Mouse (Mus musculus): ENCODE measurements around the gene Mpdu1. TPM values are rescaled to one million over a fixed set of nuclear protein-coding genes. Genes with fewer than 3 reads are reported as not detected.

The Mpdu1 gene
- total and polyA plus RNA-seq, 3 experiments: 60.9 to 259 (median 101) TPM

DNA sequence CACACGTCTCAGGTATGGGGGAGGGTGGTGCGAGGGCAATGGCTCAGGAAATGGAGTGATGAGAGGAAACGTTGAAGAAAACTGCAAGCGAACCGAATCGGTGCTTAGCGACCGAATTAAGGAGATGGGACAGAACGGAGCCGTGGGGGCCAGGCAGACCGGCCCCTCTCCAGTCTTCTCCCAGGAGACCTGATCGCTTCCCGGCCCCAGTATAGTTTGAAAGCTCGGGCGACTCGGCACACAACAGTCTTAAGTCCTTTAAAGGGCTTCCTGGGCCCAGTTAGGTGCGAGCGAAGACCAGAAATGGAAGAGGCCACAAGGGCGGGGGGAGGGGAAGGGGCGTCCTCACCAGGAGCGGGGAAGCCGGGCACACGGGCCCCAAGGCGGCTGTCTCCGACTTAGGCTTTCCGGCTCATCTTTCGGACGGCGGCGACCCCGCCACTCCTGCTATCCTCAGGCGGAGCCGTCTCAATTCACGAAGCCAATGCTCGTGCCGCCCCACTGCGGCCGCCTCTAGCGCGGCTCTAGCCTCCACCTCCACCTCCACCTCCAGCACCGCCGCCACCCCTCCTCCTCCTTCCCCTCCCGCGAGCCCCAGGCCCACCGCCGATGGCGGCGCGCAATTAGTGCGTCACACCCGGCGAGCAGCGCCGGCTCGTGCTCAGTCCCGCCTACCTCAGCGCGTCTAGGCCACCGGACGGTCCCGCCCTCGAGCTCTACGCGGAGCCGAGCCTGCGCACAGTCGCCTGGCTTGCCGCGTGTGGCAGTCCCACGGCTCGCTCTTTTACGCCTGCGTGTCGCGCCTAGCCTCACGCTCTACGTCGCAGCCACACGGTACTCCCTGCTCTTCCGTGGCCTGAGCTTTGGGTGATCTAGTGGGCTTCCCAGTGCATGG, 19.1 kb upstream of the Mpdu1 start, which contains the start of gene Senp3:
TSS of gene Senp3 (minus strand) at position 771 of the 895 bp plus-strand sequence.
- Histone ChIP-seq H3K9me3 (replicated peaks; ENCODE audit: insufficient read depth, low read length) (no peaks in the 10 kb centered on the region), H3K4me3 (ENCODE audit: control insufficient read depth in 1 of 2, insufficient read depth in 1 of 2, low read depth in 2 of 2, low read length in 2 of 2) (peak within 1 kb of the TSS; percentile 81 to 92), H3K79me2 (ENCODE audit: control insufficient read depth, insufficient read depth, low read length, poor library complexity) (peaks cover 24% of the 10 kb centered on the region), H3K36me3 (ENCODE audit: control insufficient read depth in 1 of 2, insufficient read depth in 2 of 2, low read length in 2 of 2) (peaks cover 18 to 19% of the 10 kb centered on the region in 2 experiments), H3K9ac (ENCODE audit: control insufficient read depth, low read depth, low read length, poor library complexity, severe bottlenecking) (peak within 1 kb of the TSS; percentile 91), H3K27ac (ENCODE audit: control insufficient read depth, low read depth, low read length) (peak within 1 kb of the TSS; percentile 84), H3K27me3 (ENCODE audit: control insufficient read depth in 1 of 2, insufficient read depth in 2 of 2, low read length in 2 of 2) (no peaks in the 10 kb centered on the region), H3K4me1 (ENCODE audit: control insufficient read depth in 1 of 2, insufficient read depth in 2 of 2, low read length in 2 of 2) (peaks cover 6 to 12% of the 10 kb centered on the region in 2 experiments; a peak in 3 of 4 replicates)
- peak; percentile 99 for DNase-seq (ENCODE audit: low read depth, low spot score)
- TF ChIP-seq RAD21 (IDR thresholded peaks at IDR 0.05; ENCODE audit: low read depth, low read length) (no peak), MXI1 (IDR thresholded peaks at IDR 0.05; ENCODE audit: low read depth, low read length) (peak; percentile 97), GABPA (IDR thresholded peaks at IDR 0.05; ENCODE audit: low read depth, low read length) (no peak), MAZ (IDR thresholded peaks at IDR 0.05; ENCODE audit: low read depth, low read length) (peak; percentile 96; the same call in 1 of the 2 replicates), E2F4 (IDR thresholded peaks at IDR 0.05; ENCODE audit: borderline replicate concordance, low read depth, low read length) (no peak), RCOR1 (IDR thresholded peaks at IDR 0.05; ENCODE audit: low read depth, low read length) (no peak), MYC (IDR thresholded peaks at IDR 0.05; ENCODE audit: low read depth, low read length) (peak; percentile 93), UBTF (IDR thresholded peaks at IDR 0.05; ENCODE audit: borderline replicate concordance, insufficient read depth, low read depth, low read length) (peak; percentile 90; the same call in 1 of the 2 replicates), MYB (IDR thresholded peaks at IDR 0.05; ENCODE audit: low read depth, low read length) (no peak), ZC3H11A (IDR thresholded peaks at IDR 0.05; ENCODE audit: low read depth, low read length) (no peak), KAT2A (conservative IDR thresholded peaks at IDR 0.05; ENCODE audit: low read depth, low read length) (peak; percentile 71; the same call in 1 of the 2 replicates), SMC3 (IDR thresholded peaks at IDR 0.05; ENCODE audit: low read depth, low read length) (0 out of 2 replicates have a peak, but pooled peaks have one; percentile 13), USF1 (IDR thresholded peaks at IDR 0.05; ENCODE audit: low read depth, low read length) (peak; percentile 64), MEF2A (IDR thresholded peaks at IDR 0.05; ENCODE audit: extremely low read depth, insufficient replicate concordance, low read depth, low read length, poor library complexity, severe bottlenecking) (peak; percentile 51; the same call in 1 of the 2 replicates), CHD1 (IDR thresholded peaks at IDR 0.05; ENCODE audit: low read depth, low read length) (no peak), ZMIZ1 (IDR thresholded peaks at IDR 0.05; ENCODE audit: low read depth, low read length) (peak; percentile 95), MAFK (IDR thresholded peaks at IDR 0.05; ENCODE audit: borderline replicate concordance, low read depth, low read length) (no peak), BHLHE40 (IDR thresholded peaks at IDR 0.05; ENCODE audit: borderline replicate concordance, low read depth, low read length) (peak; percentile 65), EP300 (IDR thresholded peaks at IDR 0.05; ENCODE audit: low read depth in 1 of 2, low read length in 2 of 2) (no peak), POLR2AphosphoS5 (IDR thresholded peaks at IDR 0.05; ENCODE audit: borderline replicate concordance, low read depth, low read length) (no peak), NELFE (IDR thresholded peaks at IDR 0.05; ENCODE audit: low read depth, low read length) (peak; percentile 97), MAX (IDR thresholded peaks at IDR 0.05; ENCODE audit: low read length) (peak; percentile 93), TBP (IDR thresholded peaks at IDR 0.05; ENCODE audit: low read depth, low read length) (peak; percentile 50), USF2 (IDR thresholded peaks at IDR 0.05; ENCODE audit: borderline replicate concordance in 1 of 2, insufficient read depth in 1 of 2, low read depth in 1 of 2, low read length in 2 of 2) (no peak), TCF12 (IDR thresholded peaks at IDR 0.05; ENCODE audit: low read depth, low read length) (peak; percentile 72), CHD2 (IDR thresholded peaks at IDR 0.05; ENCODE audit: low read length) (no peak; the same call in 1 of the 2 replicates), ETS1 (IDR thresholded peaks at IDR 0.05; ENCODE audit: low read depth, low read length) (peak; percentile 43; the same call in 1 of the 2 replicates), POLR2A (IDR thresholded peaks at IDR 0.05; ENCODE audit: control insufficient read depth in 1 of 2, insufficient read depth in 1 of 2, low read depth in 1 of 2, low read length in 2 of 2, poor library complexity in 1 of 2) (peak; percentile 86 to 95), ZNF384 (IDR thresholded peaks at IDR 0.05; ENCODE audit: low read depth, low read length) (no peak), POLR2AphosphoS2 (IDR thresholded peaks at IDR 0.05; ENCODE audit: low read length) (peak; percentile 94; the same call in 1 of the 2 replicates), ZKSCAN1 (IDR thresholded peaks at IDR 0.05; ENCODE audit: low read depth, low read length) (no peak), GATA1 (IDR thresholded peaks at IDR 0.05; ENCODE audit: low read depth, low read length) (no peak), ELF1 (IDR thresholded peaks at IDR 0.05; ENCODE audit: low read depth, low read length) (peak; percentile 79), JUND (IDR thresholded peaks at IDR 0.05; ENCODE audit: low read depth, low read length) (no peak), CTCF (IDR thresholded peaks at IDR 0.05 in 2 of 3, conservative IDR thresholded peaks at IDR 0.05 in 1 of 3; ENCODE audit: control insufficient read depth in 1 of 3, insufficient read depth in 1 of 3, low read depth in 2 of 3, low read length in 3 of 3, poor library complexity in 1 of 3, severe bottlenecking in 1 of 3) (no peak)

Measured in MEL (cell line).